Mouse (Mus musculus) stomach, postnatal 0 days (tissue): ENCODE measurements around the gene Ero1lb. TPM values are rescaled to one million over a fixed set of nuclear protein-coding genes. Genes with fewer than 3 reads are reported as not detected.

ENCODE experiments used
- ATAC-seq: fragments of 200-750 bp; cut with Nextera tagmentation; 2 replicates; pipeline ENCODE4 v1.8.0; 2017; ENCODE audit not compliant: low FRiP score, low TSS enrichment
- DNase-seq: peaks from one replicate; pipeline ENCODE4 v3.0.0-alpha.2; 2016; ENCODE audit warnings: low spot score
- H3K27ac ChIP-seq: fragments of 300-500 bp; sonication (generic); replicated peaks from 2 replicates; pipeline ENCODE4 v1.5.1; 2014; ENCODE audit warnings: mild to moderate bottlenecking, control low read depth
- H3K27me3 ChIP-seq: fragments of 300-500 bp; sonication (generic); 2 replicates; pipeline ENCODE4 v1.6.1; 2014; ENCODE audit warnings: low read length; ENCODE audit not compliant: control insufficient read depth, insufficient read depth
- H3K36me3 ChIP-seq: fragments of 300-500 bp; sonication (generic); 2 replicates; pipeline ENCODE4 v1.6.1; 2014; ENCODE audit warnings: low read length, mixed read lengths; ENCODE audit not compliant: control insufficient read depth, insufficient read depth
- H3K4me1 ChIP-seq: fragments of 300-500 bp; sonication (generic); replicated peaks from 2 replicates; pipeline ENCODE4 v1.6.1; 2014; ENCODE audit warnings: antibody characterized with exemption; ENCODE audit not compliant: control insufficient read depth, insufficient read depth
- H3K4me2 ChIP-seq: fragments of 300-500 bp; sonication (generic); replicated peaks from 2 replicates; pipeline ENCODE4 v1.6.1; 2014; ENCODE audit warnings: low read depth, mild to moderate bottlenecking, control low read depth, moderate library complexity
- H3K4me3 ChIP-seq: fragments of 300-500 bp; sonication (generic); 2 replicates; pipeline ENCODE4 v1.5.1; 2014; ENCODE audit warnings: low read depth, low read length, control low read depth
- H3K9ac ChIP-seq: fragments of 300-500 bp; sonication (generic); 2 replicates; pipeline ENCODE4 v1.6.1; 2014; ENCODE audit warnings: mild to moderate bottlenecking, low read length, control low read depth, mixed read lengths
- H3K9me3 ChIP-seq: fragments of 300-500 bp; sonication (generic); 2 replicates; pipeline ENCODE4 v1.6.1; 2016; ENCODE audit warnings: low read length; ENCODE audit not compliant: control insufficient read depth
- CTCF ChIP-seq: IDR thresholded peaks from 2 replicates; pipeline ENCODE4 v1.5.1; 2016; ENCODE audit warnings: antibody characterized with exemption, low read depth, mild to moderate bottlenecking, moderate library complexity
- EP300 ChIP-seq: optimal IDR thresholded peaks from 2 replicates; pipeline ENCODE3; 2016; ENCODE audit warnings: antibody characterized with exemption
- WGBS: fragments of 180-500 bp; shearing (Covaris S2); extraction: QIAGEN DNeasy Blood & Tissue Kit; methylation state at CpG from one replicate; pipeline ENCODE4 v1.1.7; 2014; 5-methylcytosine and 5-hydroxymethylcytosine counted together
- polyA plus RNA-seq: library from polyadenylated mRNA; unstranded; fragments of >200 nt; fragmentation: Nextera tagmentation; extraction: Ambion mirVana; gene quantifications from 2 replicates; pipeline ENCODE4 v1.2.1, GENCODE M21; 2015

Gene Ero1lb
- polyA plus RNA-seq, 1 experiment from 2014 or later: 7.9 TPM

DNA sequence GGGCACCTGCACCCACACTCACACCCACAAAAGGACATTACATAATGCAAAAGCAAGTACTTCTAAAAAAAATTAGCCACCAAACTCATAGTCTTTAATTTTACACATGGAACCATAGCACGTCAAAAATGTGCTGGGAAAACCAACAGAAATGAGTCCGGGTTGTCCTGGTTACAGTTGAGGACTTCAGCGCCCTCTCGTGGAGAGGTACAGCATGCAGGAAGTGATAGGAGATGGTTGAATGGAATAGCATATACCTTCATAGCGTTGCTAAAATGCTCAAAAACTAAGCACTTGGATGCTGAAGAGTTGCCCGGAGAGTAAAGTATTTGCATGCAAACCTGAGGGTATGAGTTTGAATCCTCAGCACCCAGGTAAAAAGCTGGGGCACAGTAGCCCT is 27.7 kb upstream of the Ero1lb start:
- ATAC-seq (no peak), DNase-seq (peak; percentile 60)
- WGBS: 66% methylated on average over 6 of the region's 6 CpGs
- Histone ChIP-seq H3K9me3 (no peaks in the 10 kb centered on the region), H3K4me3 (no peak overlapping the region), H3K4me1 (peaks cover 4% of the 10 kb centered on the region), H3K9ac (no peak overlapping the region), H3K36me3 (no peaks in the 10 kb centered on the region), H3K27ac (no peak overlapping the region), H3K27me3 (no peaks in the 10 kb centered on the region), H3K4me2 (no peak overlapping the region)
- no peak for TF ChIP-seq EP300
- TF ChIP-seq CTCF: peak; percentile 75

DNA sequence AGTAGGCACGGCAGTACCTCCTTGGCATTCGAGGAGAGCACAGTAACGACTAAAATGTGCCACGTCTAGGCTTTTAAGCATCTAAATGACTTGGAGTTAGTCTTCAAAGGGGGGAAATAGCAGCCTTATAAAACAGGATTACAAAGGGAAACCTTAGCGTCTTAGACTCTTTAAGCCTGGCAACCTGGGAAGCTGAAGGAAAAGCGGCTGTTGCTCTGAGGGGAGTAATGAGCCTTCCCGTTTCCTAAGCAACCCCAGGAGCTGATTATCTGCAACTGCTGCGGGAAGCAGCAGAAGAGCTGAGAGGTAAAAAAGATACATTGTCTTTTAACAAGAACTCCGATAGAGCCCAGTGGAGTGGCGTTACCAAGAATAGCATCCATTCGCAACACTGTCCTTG is 26.0 kb upstream of the Ero1lb start:
- ATAC-seq (no peak), DNase-seq (no peak)
- TF ChIP-seq EP300 (no peak), CTCF (no peak)
- H3K4me1 ChIP-seq: peaks cover 4% of the 10 kb centered on the region
- H3K36me3 ChIP-seq: no peaks in the 10 kb centered on the region
- 49% methylated on average over 11 of the region's 11 CpGs for WGBS
- H3K27me3 ChIP-seq: no peaks in the 10 kb centered on the region
- no peak overlapping the region for H3K4me3 ChIP-seq
- no peak overlapping the region for H3K27ac ChIP-seq
- H3K9ac ChIP-seq: no peak overlapping the region
- no peaks in the 10 kb centered on the region for H3K9me3 ChIP-seq
- H3K4me2 ChIP-seq: no peak overlapping the region

DNA sequence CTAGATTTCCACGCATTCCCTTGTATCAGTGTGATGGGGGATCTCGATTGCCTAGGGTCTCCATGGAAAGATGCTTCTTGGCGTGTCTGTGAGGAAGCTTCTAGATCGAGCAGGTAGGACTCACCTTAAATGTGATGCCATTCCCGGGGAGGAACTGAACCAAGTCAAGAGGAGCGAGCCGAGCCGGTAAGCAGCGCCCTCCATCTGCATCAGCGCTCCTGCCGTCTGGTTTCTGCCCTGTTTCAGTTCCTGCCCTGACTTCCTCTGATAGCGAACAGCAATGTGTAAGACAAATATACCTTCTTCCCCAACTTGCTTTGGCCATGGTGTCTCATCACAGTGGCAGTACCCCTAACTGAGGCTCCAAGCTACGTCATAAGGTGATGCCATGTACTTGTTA is 25.6 kb upstream of the Ero1lb start:
- DNase-seq (no peak), ATAC-seq (no peak)
- no peak overlapping the region for H3K9ac ChIP-seq
- no peaks in the 10 kb centered on the region for H3K9me3 ChIP-seq
- H3K27me3 ChIP-seq: no peaks in the 10 kb centered on the region
- H3K27ac ChIP-seq: no peak overlapping the region
- no peak overlapping the region for H3K4me2 ChIP-seq
- peaks cover 4% of the 10 kb centered on the region for H3K4me1 ChIP-seq
- WGBS: 79% methylated on average over 13 of the region's 13 CpGs
- H3K4me3 ChIP-seq: no peak overlapping the region
- no peaks in the 10 kb centered on the region for H3K36me3 ChIP-seq
- TF ChIP-seq EP300 (no peak), CTCF (no peak)

DNA sequence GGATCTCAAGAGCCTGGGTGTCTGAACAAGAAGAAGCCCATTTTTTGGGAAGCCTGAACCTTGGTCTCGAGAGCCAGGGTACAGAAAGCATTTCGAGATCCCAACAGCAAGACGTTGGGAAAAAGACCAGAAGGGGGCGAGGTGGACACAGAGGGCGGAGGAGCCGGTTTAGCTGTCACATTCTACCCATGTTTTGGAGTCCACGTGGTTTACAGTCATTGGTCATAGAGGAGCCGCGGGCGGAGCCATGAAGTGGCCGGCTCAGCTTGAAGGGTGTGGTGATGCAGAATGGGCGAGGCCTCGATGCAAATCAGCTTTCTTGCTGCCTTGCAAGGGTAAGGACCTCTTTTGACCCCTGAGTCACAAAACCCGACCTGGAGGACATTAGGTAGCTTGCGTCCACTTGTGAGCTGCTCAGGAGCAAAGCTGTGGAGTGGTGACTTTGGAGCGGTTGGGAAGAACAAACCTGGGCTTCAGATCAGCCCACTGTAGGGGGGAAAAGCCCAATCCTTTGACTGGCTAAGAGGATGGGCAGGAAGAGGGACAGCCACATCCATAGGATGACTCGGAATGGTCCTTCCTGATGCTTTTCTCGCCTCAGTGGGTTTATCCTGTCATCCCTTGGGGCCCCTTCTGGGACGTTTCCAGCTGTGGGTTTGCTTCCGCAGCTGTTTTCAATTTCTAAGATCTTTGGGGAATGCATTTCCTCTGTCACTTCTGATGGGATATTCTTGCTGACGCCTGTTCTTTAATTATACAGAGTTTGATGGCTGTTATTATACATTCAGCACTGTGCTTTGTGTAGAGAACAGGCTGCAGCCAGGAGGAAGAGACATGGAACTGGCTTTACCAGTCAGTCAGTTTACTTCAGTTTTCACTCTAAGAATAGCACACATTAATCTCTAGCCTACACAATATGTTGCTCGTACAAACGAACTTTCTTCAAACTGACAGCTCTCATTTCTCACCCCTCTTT is 23.4 kb upstream of the Ero1lb start:
- ATAC-seq: peak; percentile 91
- TF ChIP-seq CTCF (peak; percentile 71), EP300 (no peak)
- no peaks in the 10 kb centered on the region for H3K9me3 ChIP-seq
- peak overlapping the region; percentile 19 for H3K4me3 ChIP-seq
- 3% methylated on average over 23 of the region's 23 CpGs for WGBS
- H3K27me3 ChIP-seq: no peaks in the 10 kb centered on the region
- H3K4me1 ChIP-seq: peaks cover 4% of the 10 kb centered on the region
- peak overlapping the region; percentile 75 for H3K27ac ChIP-seq
- peak overlapping the region; percentile 56 for H3K4me2 ChIP-seq
- H3K9ac ChIP-seq: no peak overlapping the region
- peak; percentile 86 for DNase-seq
- H3K36me3 ChIP-seq: no peaks in the 10 kb centered on the region

DNA sequence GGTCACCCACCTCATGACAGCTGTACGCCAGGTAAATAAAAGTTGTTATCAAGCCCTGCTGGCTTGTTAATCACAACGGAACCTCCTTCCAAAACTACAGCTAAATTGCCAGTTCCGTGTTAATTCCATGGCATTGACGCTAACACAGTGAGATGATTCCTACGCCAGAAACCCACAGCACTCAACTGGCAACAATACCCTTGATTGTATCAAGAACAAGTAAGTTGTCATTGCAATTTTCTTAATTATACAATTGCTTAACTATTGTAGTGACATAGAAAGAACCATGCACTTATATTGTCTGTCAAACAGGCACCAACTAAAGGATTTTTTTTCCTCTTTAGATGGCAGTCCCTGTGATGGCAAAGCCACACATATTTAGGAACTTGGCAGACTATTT is 22.4 kb upstream of the Ero1lb start:
- Histone ChIP-seq H3K27me3 (no peaks in the 10 kb centered on the region), H3K9me3 (no peaks in the 10 kb centered on the region), H3K4me3 (no peak overlapping the region), H3K36me3 (no peaks in the 10 kb centered on the region), H3K4me1 (peaks cover 4% of the 10 kb centered on the region), H3K9ac (no peak overlapping the region), H3K27ac (no peak overlapping the region), H3K4me2 (no peak overlapping the region)
- ATAC-seq: no peak
- 42% methylated on average over 5 of the region's 5 CpGs for WGBS
- DNase-seq: no peak
- TF ChIP-seq EP300 (no peak), CTCF (no peak)

DNA sequence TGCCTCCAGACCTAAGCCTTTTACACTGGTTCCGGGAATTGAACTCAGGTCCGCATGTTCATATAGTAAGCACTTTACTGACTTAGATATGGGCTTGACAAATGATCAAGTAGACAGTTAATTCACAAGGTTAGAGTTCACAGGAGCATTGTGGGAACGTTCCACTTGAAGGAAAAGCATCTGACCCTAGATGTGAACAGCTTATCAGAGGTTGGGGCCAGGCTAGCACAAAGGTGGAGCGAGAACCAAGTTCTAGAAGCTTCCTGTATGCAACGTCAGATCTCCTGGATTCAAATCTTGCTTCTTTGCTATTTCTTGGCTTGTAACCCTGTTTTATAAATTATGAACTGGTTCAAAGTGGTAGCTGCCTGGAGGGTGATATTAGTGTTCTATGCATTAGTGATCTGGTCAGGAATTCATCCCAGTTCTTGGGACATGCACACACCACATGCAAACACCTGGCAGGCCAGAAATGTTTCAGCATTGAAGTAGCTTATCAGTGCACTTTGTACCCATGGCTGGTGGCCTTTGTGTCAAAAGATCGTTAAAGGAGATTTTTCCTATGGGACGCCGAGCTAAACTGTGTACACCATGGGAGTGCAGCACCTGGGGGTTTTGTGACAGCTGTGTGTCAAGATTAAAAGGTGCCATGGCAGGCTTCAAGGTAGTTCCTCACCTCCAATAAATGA is 21.6 kb upstream of the Ero1lb start:
- peaks cover 4% of the 10 kb centered on the region for H3K4me1 ChIP-seq
- no peak overlapping the region for H3K4me2 ChIP-seq
- peak; percentile 58 for DNase-seq
- WGBS: 68% methylated on average over 8 of the region's 8 CpGs
- H3K36me3 ChIP-seq: no peaks in the 10 kb centered on the region
- no peak overlapping the region for H3K4me3 ChIP-seq
- H3K27ac ChIP-seq: peak overlapping the region; percentile 4; the same call in 1 of the 2 replicates
- TF ChIP-seq CTCF (no peak), EP300 (no peak)
- ATAC-seq: peak; percentile 71
- no peak overlapping the region for H3K9ac ChIP-seq
- H3K27me3 ChIP-seq: no peaks in the 10 kb centered on the region
- no peaks in the 10 kb centered on the region for H3K9me3 ChIP-seq
